Mouse (Mus musculus) megakaryocyte-erythroid progenitor cell, adult 5-6 weeks (primary cell): ENCODE measurements at regions not wholly inside any gene's neighbourhood (a gene's known extent, or its start where the extent isn't known, plus 50 kb on each side); places are given as distances from the start of the nearest gene placed in this dataset.

Source experiments
- ATAC-seq: replicated peaks from 2 replicates; pipeline ENCODE4 v1.8.0; 2016; ENCODE audit warnings: mild to moderate bottlenecking, inconsistent platforms; ENCODE audit not compliant: severe bottlenecking, poor library complexity, low FRiP score, low TSS enrichment

DNA sequence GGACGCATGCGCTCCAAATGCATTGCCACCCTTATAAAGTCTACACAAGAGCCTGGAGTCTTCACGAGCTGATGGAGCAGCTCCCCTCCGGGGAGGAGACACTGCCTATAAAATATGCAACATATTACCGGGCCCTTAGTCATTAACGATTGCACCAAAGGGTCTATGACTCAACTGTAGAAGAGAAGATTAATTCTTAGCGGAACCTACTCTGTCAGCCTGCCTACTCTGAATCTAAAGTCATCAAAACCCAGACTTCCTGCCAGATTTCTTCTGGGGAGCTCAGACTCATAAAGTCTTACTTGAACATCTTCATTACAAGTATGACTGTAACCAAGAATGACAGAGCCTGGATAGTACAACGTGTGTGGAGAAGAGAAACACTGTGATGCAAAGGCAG, 237.2 kb upstream of the 1700056E22Rik start:
- ATAC-seq = no peak

DNA sequence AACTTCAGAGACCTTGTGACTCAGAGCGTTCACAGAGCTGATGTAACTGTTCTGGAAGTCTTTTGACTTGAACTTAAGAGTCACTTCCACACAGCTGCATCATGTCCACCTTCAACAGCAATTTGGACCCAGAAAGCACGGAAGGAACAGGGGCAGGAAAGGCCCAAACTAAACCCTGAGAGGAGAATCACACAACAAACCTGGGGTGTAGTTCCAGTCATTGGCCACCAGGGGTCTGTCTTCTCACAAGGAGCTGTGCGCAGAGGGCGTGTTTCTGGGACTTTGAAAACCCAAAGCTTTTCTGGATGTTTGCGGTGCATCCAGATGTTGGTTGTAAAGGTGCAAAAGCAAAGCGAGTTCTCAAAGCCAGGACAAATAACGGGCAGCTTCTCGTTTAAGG, 231.9 kb upstream of the 1700056E22Rik start:
- peak; percentile 85 for ATAC-seq

- peak; percentile 61; the same call in 1 of the 2 replicates for ATAC-seq
Measured at GRCm38 (mm10) chr1:184262975-184263374, 228.9 kb upstream of the 1700056E22Rik start.

DNA sequence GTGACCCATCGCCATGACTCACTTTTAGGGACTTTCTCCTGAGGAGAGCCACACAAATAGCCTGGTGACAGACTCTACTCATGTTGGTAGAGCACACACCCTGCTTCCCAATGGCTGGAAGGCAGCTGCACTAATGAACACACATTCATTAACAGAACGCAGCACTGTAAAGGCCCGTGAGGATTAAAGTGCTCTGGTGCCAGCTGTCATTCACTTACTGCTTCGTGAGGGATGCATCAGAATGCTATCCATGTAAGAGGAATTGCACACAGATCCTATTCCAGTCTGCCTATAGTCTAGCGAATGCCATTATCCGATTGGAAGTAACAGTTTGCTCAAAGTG, 227.3 kb upstream of the 1700056E22Rik start:
- no peak for ATAC-seq

DNA sequence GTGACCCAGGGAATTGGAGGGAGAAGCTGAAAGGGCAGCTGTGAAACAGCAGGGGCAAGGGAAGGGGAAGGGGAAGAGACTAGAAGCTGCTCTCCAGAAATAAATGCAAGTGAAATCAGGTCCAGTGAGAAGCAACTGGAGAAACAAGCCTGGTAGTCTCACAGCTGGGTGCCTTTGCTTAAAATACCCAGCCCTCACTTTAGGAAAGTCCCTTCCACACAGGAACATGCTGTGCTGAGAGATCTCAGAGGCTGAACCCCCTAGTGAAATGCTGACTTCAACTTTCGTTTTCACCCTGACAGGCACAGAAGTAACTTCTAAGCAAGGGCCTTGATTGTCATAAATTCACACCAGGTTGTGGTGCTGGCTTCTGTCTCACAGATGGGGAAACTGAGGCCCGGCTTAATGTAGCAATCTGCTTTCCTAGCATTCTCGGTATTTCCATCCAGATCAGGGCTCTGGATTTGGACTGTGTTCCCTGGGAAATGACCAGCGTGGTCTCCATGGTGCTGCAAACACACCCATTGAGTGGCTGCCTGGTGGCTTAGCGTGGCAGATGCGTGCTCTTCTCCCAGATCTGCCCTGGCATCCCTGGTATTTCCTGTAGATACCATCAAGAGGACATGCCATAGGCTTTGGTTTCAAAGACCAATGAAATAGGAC, 226.8 kb upstream of the 1700056E22Rik start:
- no peak for ATAC-seq

DNA sequence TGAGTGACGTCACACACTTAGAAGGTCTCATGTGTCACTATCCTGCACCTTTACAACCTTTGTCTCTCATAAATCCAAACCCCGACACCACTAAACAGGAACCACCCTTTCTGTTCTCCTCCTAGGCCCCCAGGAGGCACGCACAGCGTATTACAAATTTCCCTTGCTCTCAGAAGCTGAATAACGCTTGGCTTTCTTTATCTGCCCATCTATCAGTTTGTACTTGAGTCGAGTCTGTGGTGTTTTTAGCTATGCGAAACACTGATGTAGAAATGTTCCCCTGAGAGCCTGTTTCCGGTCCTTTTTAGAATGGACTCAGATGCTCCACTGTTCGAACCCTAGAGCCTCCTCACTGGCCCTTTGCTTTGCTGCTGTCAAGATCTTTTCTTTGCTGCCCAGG, 225.8 kb upstream of the 1700056E22Rik start:
- no peak for ATAC-seq

GRCm38 (mm10) chr1:184257356-184257755, 223.3 kb upstream of the 1700056E22Rik start:
- no peak for ATAC-seq

GRCm38 (mm10) chr1:184254951-184255350, 220.8 kb upstream of the 1700056E22Rik start:
- no peak for ATAC-seq

DNA sequence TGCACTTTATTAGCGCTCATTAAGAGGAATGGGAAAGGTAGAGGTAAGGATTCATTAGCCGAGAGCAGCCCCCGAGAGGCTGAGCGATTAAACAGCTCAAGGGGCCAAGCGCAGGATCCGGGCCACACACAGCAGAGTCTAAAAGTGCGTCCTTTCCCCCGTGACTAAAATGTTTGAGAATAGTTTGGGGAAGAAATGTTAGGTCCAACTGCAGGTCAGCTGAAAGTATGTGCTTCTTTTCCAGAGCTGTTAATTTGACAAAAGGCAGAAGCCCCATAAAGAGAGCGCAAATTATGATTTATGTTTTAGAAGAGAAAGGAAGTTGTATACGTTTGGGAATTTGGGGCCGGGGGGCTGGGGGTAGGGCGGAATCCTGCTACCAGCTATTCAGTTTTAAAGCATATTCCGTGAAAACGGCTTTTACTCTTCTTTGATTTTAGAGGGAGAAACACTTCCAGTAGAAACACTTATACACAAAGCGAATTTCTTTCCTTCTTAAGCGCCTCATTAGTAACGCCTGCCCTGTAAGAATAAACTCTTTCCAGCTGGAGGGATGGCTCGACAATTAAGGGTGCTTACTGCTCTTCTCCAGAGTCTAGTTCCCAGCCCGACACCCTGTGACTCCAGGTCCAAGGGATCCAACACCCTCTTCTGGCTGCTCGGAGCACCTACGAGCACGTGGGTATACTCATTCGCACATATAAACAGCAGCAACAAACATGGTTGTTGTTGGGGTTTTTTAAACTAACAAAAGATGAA, 210.8 kb upstream of the 1700056E22Rik start:
- no peak for ATAC-seq

GRCm38 (mm10) chr1:184244296-184244695, 210.2 kb upstream of the 1700056E22Rik start:
- ATAC-seq = no peak

DNA sequence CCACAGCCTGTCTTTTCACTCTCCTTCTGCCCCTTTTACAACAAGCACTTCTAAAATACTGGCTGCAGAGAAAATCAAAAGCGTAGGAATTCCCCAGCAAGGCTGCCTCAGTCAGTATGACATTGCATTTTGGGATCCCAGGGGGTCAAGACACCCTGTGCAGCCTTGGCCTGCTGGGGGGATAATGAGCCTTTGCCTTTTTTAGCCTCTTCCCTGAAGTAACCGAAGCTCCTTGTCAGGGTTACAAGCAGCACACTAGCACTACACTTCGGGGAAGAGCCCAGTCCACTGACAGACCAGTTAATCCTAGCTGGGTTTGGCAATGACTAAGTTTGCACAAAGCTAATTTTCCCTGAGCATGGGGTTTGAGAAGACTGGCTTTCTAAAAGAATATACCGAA, 207.7 kb upstream of the 1700056E22Rik start:
- no peak for ATAC-seq

GRCm38 (mm10) chr1:184235131-184235983, 201.3 kb upstream of the 1700056E22Rik start:
- ATAC-seq = peak; percentile 76

DNA sequence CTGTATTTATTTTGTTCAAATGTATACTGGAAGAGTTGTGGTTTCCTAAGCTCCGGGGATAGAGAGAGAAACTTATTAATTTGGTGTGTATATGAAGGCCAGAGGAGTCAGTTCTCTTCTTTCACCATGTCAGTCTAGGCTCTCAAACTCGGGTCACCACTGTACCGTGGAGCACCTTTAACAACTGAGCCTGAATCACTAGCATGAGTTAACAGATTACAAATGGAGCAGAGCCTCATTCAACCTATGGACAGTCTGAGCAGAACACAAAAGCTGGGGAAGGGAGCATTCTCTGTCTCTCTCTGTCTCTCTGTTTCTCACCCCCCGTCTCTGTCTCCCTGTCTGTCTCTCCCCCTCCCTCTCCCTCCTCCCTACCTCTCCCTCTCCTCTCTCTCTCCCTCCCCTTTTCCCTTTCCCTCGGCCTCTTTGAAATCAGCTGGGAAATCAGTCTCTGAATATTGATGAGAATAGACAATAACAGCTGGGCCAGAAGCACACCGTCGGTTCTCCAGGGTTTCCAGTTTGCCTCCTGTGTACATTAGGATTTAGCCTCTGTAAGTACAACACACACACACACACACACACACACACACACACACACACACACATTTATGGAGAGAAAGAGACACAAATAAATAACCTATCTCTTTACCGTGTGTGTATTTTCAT, 200.4 kb upstream of the 1700056E22Rik start:
- no peak for ATAC-seq

GRCm38 (mm10) chr1:184233741-184234255, 199.7 kb upstream of the 1700056E22Rik start:
- no peak for ATAC-seq

DNA sequence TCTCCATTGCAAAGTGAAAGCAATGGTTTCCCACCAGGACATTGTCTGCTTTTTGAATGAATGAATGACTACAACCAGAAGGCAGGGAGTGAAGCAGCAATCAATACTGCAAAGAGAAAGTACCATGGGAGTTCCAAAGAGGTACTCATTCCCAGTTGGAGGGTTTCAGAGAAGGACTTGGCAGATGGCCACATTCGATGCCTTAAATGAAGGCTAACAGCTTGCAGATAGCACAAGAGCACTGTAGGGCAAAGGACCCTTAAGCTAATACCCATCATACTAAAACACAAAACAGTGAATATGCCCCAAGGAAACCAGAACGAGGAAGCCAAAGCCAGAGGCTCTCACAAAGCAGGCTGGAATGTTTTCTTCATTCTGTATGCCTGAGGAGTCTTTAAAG, 188.2 kb upstream of the 1700056E22Rik start:
- no peak for ATAC-seq

DNA sequence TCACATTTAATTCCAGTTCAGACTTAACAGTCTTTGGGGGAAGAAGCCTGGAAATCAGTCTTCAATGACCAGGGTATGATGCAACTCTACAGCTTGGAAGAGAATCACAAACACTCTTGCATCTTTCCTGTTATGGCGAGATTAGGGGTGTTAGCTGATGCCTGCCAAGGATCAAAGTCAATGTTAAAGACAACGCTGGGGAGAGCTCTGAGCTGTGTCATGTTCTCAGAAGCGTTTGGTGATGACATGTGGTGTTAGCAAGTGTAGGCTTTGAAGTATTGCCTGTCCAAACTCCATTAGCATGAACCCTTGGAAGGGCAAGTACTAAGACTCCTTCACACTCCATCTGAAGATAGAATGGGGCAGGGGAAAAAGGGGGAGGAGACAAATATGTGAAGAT, 187.7 kb upstream of the 1700056E22Rik start:
- ATAC-seq = no peak

GRCm38 (mm10) chr1:184197272-184197671, 163.2 kb upstream of the 1700056E22Rik start:
- no peak for ATAC-seq

DNA sequence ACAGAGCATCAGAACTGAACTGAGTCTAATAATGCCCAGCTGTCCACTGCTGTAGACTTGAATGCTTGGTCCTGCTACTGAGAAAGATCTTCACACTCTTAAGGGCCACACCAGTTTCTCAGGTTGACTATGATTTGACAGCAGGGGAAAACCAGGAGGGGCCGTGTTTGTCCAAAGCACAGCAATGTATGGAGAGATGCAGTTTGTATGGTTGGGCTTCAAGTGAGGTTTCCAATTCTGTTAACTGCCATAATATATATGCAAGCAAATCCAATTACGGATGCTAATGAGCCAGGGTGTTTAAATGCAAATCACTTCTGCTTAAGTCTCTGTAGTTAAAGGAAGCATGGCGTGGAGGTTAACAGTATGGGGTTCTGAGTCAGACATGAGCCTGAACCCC, 157.2 kb upstream of the 1700056E22Rik start:
- ATAC-seq = no peak

DNA sequence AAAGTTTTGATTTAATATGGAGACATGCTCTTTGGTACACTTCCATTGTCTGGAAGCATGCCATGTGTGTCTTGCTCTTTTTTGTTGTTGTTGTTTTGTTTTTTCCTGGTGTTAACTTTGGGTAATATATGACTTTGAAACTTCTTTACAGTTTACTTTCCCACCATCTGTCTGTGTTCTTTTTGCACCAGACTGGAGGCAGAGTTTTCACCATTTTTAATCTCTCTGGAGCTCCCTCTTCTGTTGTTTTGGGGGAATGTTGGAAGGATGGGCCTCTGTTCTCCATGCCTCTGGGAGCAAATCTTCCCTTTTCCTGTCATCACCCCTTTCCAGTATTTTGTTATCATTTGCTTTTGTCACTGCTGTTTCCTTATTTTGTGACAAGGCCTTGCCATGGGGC, 153.5 kb upstream of the 1700056E22Rik start:
- ATAC-seq = no peak

GRCm38 (mm10) chr1:184182163-184182562, 148.1 kb upstream of the 1700056E22Rik start:
- ATAC-seq = no peak
